Mouse (Mus musculus) colon, adult 2 months (tissue): ENCODE data around the gene Tspoap1. TPM values are rescaled to one million over a fixed set of nuclear protein-coding genes. Genes with fewer than 3 reads are reported as not detected.

ENCODE experiments used
- polyA plus RNA-seq: library from polyadenylated mRNA; depleted of rRNA; stranded (reverse); fragments of >200 nt; gene quantifications from 2 replicates; pipeline ENCODE4 v1.2.3, GENCODE M21; 2012; rRNA removed

The Tspoap1 gene
- 0.90 and 1.5 TPM in 2 replicates for polyA plus RNA-seq

DNA sequence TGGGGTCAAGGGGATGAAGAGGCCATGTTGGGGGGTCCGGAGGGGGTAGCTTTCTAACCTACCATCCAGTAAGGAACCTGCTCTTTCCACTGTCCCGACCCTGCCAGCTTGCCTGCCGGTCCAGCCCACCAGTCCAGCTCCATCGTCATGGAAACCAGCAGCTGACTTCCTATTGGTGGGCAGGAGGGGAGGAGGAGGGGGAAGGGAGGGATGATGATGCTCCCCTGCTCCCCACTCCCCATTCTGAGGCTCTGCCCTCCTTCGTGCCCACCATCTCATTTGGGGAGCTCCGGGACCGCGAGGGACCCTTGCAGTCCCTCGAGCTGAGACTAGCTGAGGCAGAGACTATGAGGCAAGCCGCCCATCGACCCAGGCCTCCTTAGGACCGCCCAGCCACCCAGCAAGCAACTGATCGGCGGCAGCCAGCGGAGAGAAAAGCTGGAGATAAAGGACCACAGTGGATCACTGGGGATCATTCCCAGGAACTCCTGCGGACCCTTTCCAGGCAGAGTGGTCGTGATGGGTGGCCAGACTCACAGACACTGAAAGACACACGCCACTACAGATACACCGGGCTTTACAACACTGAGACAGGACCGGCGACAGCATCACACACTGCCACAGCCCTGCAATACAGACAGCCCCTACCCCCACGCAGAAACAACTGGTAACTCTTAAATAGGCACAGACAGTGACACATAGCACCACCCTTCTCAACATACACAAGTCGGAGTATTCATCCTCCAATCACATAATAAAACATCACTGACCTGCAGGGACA lies at the start of gene Tspoap1:
Gene Tspoap1, plus strand, starts transcription at position 241 of the 781 bp plus-strand sequence.

DNA sequence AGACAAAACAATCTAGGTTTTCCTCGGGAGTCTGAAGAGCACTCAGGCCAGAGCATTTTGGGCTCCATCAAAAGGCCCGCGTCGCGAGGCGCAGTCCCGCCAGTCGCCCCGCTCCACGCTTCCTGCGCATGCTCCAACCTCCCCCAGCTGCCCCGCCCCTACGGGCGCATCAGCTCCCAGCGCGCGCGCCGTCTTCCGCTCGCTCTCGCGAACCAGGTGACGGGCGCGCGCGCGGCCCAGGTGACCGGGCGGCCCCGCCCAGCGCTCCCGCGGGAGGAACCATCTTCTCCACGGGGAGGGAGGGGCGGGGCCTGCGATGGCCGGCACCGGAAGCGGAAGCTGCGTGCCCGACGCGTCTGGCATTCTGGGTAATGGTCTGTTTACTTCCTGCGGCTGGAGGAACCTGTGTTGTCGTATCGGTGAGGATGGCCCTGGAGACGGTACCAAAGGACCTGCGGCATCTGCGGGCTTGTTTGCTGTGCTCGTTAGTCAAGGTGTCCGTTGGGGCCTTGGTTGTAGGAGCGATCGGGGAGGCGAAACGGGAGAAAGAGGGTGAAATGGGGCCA lies 23.1 kb upstream of the Tspoap1 start, which contains the start of gene Supt4a:
Gene Supt4a, plus strand, starts transcription at position 378 of the 566 bp plus-strand sequence.

DNA sequence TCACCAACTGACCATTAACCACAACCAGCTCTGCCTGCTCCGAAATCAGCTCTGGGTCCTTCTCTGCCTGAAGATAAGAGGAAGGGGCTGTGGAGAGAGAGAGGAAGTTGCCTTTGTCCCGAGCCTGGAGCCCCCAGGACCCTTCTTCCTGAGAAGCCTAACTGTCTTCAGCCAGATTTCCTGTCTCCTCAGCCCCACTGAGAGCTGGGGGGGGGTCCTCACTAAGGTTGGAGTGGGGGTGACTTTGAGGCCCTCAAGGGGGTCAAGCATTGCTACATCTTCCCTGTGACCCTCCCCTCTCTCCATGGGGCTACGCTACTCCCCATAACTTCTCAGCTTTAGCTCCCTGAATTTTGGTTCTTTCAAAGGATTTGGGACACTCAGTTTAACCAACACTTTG lies 33.1 kb downstream of the Tspoap1 start, which contains the start of gene Mpo:
Gene Mpo, plus strand, starts transcription at position 122 of the 400 bp plus-strand sequence.

DNA sequence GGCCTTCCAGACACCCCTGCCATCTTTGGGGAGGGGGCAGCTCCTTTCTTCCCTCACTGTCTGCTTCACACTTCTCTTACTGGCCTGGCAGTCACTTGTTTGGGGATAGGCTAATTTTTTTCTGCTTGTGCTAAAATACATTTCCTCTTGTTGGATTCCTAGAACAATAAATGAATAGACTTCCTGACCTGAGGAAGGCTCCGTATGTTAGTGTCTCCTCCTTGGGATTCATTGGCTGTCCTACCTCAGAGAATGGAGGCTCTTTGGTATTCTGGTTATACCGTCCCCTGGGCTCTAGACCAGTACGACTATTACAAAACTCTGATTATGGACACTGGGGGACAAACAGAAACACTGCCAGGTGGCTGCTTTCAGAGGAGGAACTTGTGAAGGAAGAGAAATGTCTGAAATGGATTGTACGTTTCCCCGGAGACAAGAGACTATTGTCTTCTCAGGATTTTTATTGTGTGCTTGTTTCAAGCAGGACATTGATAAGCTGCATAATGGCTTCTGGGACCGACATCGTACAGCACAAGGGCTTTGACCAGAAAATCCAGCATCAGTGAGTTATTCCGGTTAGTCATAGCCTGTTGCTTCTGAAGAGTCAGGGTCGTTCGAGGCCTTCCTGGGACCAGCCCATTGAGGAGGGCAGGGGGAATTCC lies 68.0 kb downstream of the Tspoap1 start, which contains the start of gene Lpo:
Gene Lpo, minus strand, starts transcription at position 51 of the 662 bp plus-strand sequence.

Other genes with a start within 250 kb of the Tspoap1 start
- gene Gm11492, start 193.9 kb upstream of the Tspoap1 start, polyA plus RNA-seq: not detected in 2 replicates
- gene Sept4, start 191.6 kb upstream of the Tspoap1 start, polyA plus RNA-seq: 15.0 and 17.0 TPM in 2 replicates
- 27.3 and 29.5 TPM in 2 replicates for gene Mtmr4, start 168.4 kb upstream of the Tspoap1 start, polyA plus RNA-seq
- gene Hsf5, start 143.4 kb upstream of the Tspoap1 start, polyA plus RNA-seq: 0.06 TPM in 2 replicates
- gene Rnf43, start 97.8 kb upstream of the Tspoap1 start, polyA plus RNA-seq: 23.8 and 24.7 TPM in 2 replicates
- gene Supt4a, start 23.0 kb upstream of the Tspoap1 start, polyA plus RNA-seq: 33.1 and 41.4 TPM in 2 replicates
- gene Mpo, start 33.0 kb downstream of the Tspoap1 start, polyA plus RNA-seq: 0.20 and 0.34 TPM in 2 replicates
- 178 and 221 TPM in 2 replicates for gene Lpo, start 67.7 kb downstream of the Tspoap1 start, polyA plus RNA-seq
- gene Mks1, start 92.7 kb downstream of the Tspoap1 start, polyA plus RNA-seq: 13.8 and 17.7 TPM in 2 replicates
- 0.27 TPM in 1 of 2 replicates, not detected in the other for gene Epx, start 115.0 kb downstream of the Tspoap1 start, polyA plus RNA-seq
- gene Olfr462, start 131.7 kb downstream of the Tspoap1 start, polyA plus RNA-seq: not detected in 2 replicates
- gene Olfr463, start 136.8 kb downstream of the Tspoap1 start, polyA plus RNA-seq: not detected in 2 replicates
- gene Olfr464, start 160.4 kb downstream of the Tspoap1 start, polyA plus RNA-seq: not detected in 2 replicates
- 94.3 and 116 TPM in 2 replicates for gene Dynll2, start 227.0 kb downstream of the Tspoap1 start, polyA plus RNA-seq